ENCODE assay signal across 8 mouse cellular contexts in the genomic region with DNA sequence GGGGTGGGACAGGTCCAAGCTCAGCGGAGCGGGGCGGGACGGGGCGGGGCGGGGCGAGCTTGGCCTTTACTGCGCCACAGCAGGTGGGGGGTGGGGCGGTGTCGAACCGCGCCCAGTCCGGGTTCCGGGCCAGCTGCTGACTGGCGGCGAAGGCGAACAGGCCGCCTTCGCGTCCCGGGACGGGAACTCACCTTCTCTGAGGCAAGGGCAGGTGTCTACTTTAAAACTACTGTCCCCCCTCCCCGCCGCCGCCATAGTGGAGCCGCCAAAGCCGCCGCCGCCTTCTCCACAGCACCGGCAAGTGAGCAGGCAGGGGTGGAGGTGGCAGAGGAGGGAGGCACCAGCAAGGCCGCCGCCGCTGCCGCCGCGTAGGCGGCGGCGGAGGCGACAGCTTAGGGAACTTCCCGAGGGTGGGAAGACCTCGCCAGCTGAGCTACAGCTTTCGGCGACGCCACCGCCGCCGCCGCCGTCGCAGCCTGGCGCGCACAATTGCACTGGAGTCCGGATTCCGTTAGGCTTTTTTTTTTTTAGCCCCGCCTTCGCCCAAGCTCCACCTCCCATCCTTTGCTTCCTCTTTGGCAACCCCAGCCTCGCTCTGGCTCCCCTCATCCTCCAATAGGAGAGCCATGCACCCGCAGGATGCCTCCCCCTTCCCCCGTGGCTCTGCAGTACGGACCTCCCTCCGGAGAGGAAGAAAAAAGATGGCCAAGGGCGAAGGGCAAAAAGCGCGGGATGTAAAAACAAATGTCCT. TPM values are rescaled to one million over a fixed set of nuclear protein-coding genes. Genes with fewer than 3 reads are reported as not detected.
DNase-seq lines count a peak whose midpoint lies in the region; ATAC-seq and TF ChIP-seq lines count a peak whose summit lies in the region.

A gene (minus strand): TSS at position 490 of the 751 bp plus-strand sequence.

- H3K36me3 ChIP-seq in CH12.LX (replicated peaks in 1 of 2; ENCODE audit: control insufficient read depth in 1 of 2, insufficient read depth in 1 of 2, low read length in 1 of 2), result peaks cover 0 to 2% of the 10 kb centered on the region in 2 experiments
- H3K36me3 ChIP-seq in forebrain, embryonic 11.5 days (ENCODE audit: control insufficient read depth, insufficient read depth, low read length), result no peaks in the 10 kb centered on the region
- H3K36me3 ChIP-seq in heart, embryonic 16.5 days (ENCODE audit: control insufficient read depth, insufficient read depth), result no peaks in the 10 kb centered on the region
- no peaks in the 10 kb centered on the region for H3K36me3 ChIP-seq in liver, embryonic 15.5 days (replicated peaks)
- no peaks in the 10 kb centered on the region for H3K36me3 ChIP-seq in neural tube, embryonic 12.5 days

- peak; percentile 74 for TF ChIP-seq POLR2A in CH12.LX (IDR thresholded peaks at IDR 0.05; ENCODE audit: low read depth, low read length)

- no peak for TF ChIP-seq EP300 in CH12.LX (IDR thresholded peaks at IDR 0.05; ENCODE audit: low read length)

- no peaks in the 10 kb centered on the region for H3K27me3 ChIP-seq in CH12.LX (replicated peaks)
- H3K27me3 ChIP-seq in forebrain, embryonic 11.5 days (ENCODE audit: control insufficient read depth, insufficient read depth, low read length), result peaks cover 8% of the 10 kb centered on the region
- no peaks in the 10 kb centered on the region for H3K27me3 ChIP-seq in heart, embryonic 16.5 days (ENCODE audit: control insufficient read depth, insufficient read depth, low read length)
- H3K27me3 ChIP-seq in liver, embryonic 15.5 days, result no peaks in the 10 kb centered on the region
- no peaks in the 10 kb centered on the region for H3K27me3 ChIP-seq in neural tube, embryonic 12.5 days (replicated peaks)

- peak within 1 kb of the TSS; percentile 86 for H3K27ac ChIP-seq in CH12.LX (ENCODE audit: insufficient read depth, low read depth)
- H3K27ac ChIP-seq in forebrain, embryonic 11.5 days (ENCODE audit: low read depth, low read length), result peak within 1 kb of the TSS; percentile 84
- peak within 1 kb of the TSS; percentile 96 for H3K27ac ChIP-seq in heart, embryonic 16.5 days (ENCODE audit: low read length)
- H3K27ac ChIP-seq in liver, embryonic 15.5 days (replicated peaks), result peak within 1 kb of the TSS; percentile 87
- peak within 1 kb of the TSS; percentile 79 for H3K27ac ChIP-seq in neural tube, embryonic 12.5 days

- no peak for TF ChIP-seq CTCF in CH12.LX (conservative IDR thresholded peaks at IDR 0.05 in 1 of 2, IDR thresholded peaks at IDR 0.05 in 1 of 2; ENCODE audit: low read depth in 2 of 2, low read length in 2 of 2)

- 25% methylated on average over 42 of the region's 65 CpGs for WGBS in forebrain, embryonic 11.5 days
- WGBS in heart, embryonic 16.5 days, result 10% methylated on average over 50 of the region's 65 CpGs
- WGBS in liver, embryonic 15.5 days (ENCODE audit: insufficient replicate concordance), result 12% methylated on average over 58 of the region's 65 CpGs
- WGBS in neural tube, embryonic 12.5 days, result 16% methylated on average over 57 of the region's 65 CpGs

- H3K9ac ChIP-seq in CH12.LX (ENCODE audit: insufficient read depth, low read depth), result peak within 1 kb of the TSS; percentile 82
- peak within 1 kb of the TSS; percentile 69 for H3K9ac ChIP-seq in forebrain, embryonic 11.5 days (ENCODE audit: low read length)
- peak within 1 kb of the TSS; percentile 92 for H3K9ac ChIP-seq in heart, embryonic 16.5 days (ENCODE audit: low read length)
- peak within 1 kb of the TSS; percentile 73 for H3K9ac ChIP-seq in liver, embryonic 15.5 days
- H3K9ac ChIP-seq in neural tube, embryonic 12.5 days, result peak within 1 kb of the TSS; percentile 74

- H3K79me2 ChIP-seq in CH12.LX (replicated peaks; ENCODE audit: control insufficient read depth, extremely low read depth, insufficient read depth, poor library complexity, severe bottlenecking), result no peaks in the 10 kb centered on the region

- dilution Hi-C loops in CH12.LX (cut with MboI; ENCODE audit: extremely low pct_ligation_motif_present, extremely low pct_unique_long_range_greater_than_20kb, low sequenced_read_pairs), result no loop called here

- H3K9me3 ChIP-seq in CH12.LX (replicated peaks; ENCODE audit: low read length), result no peaks in the 10 kb centered on the region
- H3K9me3 ChIP-seq in forebrain, embryonic 11.5 days (ENCODE audit: control insufficient read depth, low read length), result no peaks in the 10 kb centered on the region
- no peaks in the 10 kb centered on the region for H3K9me3 ChIP-seq in heart, embryonic 16.5 days (replicated peaks; ENCODE audit: control insufficient read depth, low read length)
- H3K9me3 ChIP-seq in liver, embryonic 15.5 days (replicated peaks), result no peaks in the 10 kb centered on the region
- no peaks in the 10 kb centered on the region for H3K9me3 ChIP-seq in neural tube, embryonic 12.5 days

- peaks cover 0 to 6% of the 10 kb centered on the region in 2 experiments; a peak in 1 of 4 replicates for H3K4me1 ChIP-seq in CH12.LX (ENCODE audit: control insufficient read depth in 1 of 2, insufficient read depth in 2 of 2)
- no peaks in the 10 kb centered on the region for H3K4me1 ChIP-seq in forebrain, embryonic 11.5 days (replicated peaks; ENCODE audit: control insufficient read depth, insufficient read depth, low read length)
- H3K4me1 ChIP-seq in heart, embryonic 16.5 days (ENCODE audit: control insufficient read depth, insufficient read depth, low read length), result no peaks in the 10 kb centered on the region
- no peaks in the 10 kb centered on the region for H3K4me1 ChIP-seq in liver, embryonic 15.5 days (replicated peaks)
- H3K4me1 ChIP-seq in neural tube, embryonic 12.5 days, result no peaks in the 10 kb centered on the region

- TF ChIP-seq RAD21 in CH12.LX (IDR thresholded peaks at IDR 0.05; ENCODE audit: low read depth, low read length), result no peak

- in situ Hi-C loops in CH12.LX (cut with MboI; ENCODE audit: low pct_ligation_motif_present, low pct_unique_long_range_greater_than_20kb, low sequenced_read_pairs), result no loop called here

- peak; percentile 98 for ATAC-seq in forebrain, embryonic 11.5 days (replicated peaks; ENCODE audit: low FRiP score)
- peak; percentile 99 for ATAC-seq in heart, embryonic 16.5 days (replicated peaks; ENCODE audit: extremely low read depth, insufficient read depth, low FRiP score)
- peak; percentile 97 for ATAC-seq in liver, embryonic 15.5 days (ENCODE audit: insufficient read depth)
- peak; percentile 99 for ATAC-seq in neural tube, embryonic 12.5 days (ENCODE audit: low FRiP score, low read depth)

- DNase-seq in CH12.LX (ENCODE audit: extremely low read depth), result peak; percentile 91
- peak; percentile 79 for DNase-seq in c-Kit-positive CD71-positive TER-119-negative erythroid progenitor cells, embryonic 14.5 days (ENCODE audit: low read depth)
- peak; percentile 89 for DNase-seq in forebrain, embryonic 11.5 days (ENCODE audit: low spot score)
- DNase-seq in kidney, postnatal 36 days, result peak; percentile 90 to 95
- peak; percentile 92 for DNase-seq in telencephalon, adult 2 months (ENCODE audit: low read depth, low spot score)

- peak within 1 kb of the TSS; percentile 49 to 76 (median 60) for H3K4me3 ChIP-seq in CH12.LX (replicated peaks in 1 of 3; ENCODE audit: low read depth in 2 of 3, low read length in 2 of 3, poor library complexity in 1 of 3)
- H3K4me3 ChIP-seq in forebrain, embryonic 11.5 days (ENCODE audit: low read depth, low read length), result peak within 1 kb of the TSS; percentile 51
- peak within 1 kb of the TSS; percentile 70 for H3K4me3 ChIP-seq in heart, embryonic 16.5 days (ENCODE audit: low read length)
- peak within 1 kb of the TSS; percentile 72 for H3K4me3 ChIP-seq in liver, embryonic 15.5 days (replicated peaks)
- peak within 1 kb of the TSS; percentile 52 for H3K4me3 ChIP-seq in neural tube, embryonic 12.5 days

- H3K4me2 ChIP-seq in CH12.LX (ENCODE audit: insufficient read depth, low read depth, poor library complexity, severe bottlenecking), result peak within 1 kb of the TSS; percentile 50
- H3K4me2 ChIP-seq in forebrain, embryonic 11.5 days (ENCODE audit: low read depth, low read length, severe bottlenecking), result peak within 1 kb of the TSS; percentile 43
- peak within 1 kb of the TSS; percentile 66 for H3K4me2 ChIP-seq in heart, embryonic 16.5 days (ENCODE audit: low read depth, low read length)
- H3K4me2 ChIP-seq in liver, embryonic 15.5 days, result peak within 1 kb of the TSS; percentile 71
- H3K4me2 ChIP-seq in neural tube, embryonic 12.5 days (replicated peaks), result peak within 1 kb of the TSS; percentile 51

TF ChIP-seq in CH12.LX, 34 proteins besides CTCF, POLR2A, EP300 and RAD21 (continues in another document):
- TF ChIP-seq ZMIZ1 (IDR thresholded peaks at IDR 0.05; ENCODE audit: low read depth, low read length) (no peak), HCFC1 (IDR thresholded peaks at IDR 0.05; ENCODE audit: low read depth, low read length) (no peak), ZKSCAN1 (IDR thresholded peaks at IDR 0.05; ENCODE audit: borderline replicate concordance, low read depth, low read length) (no peak), JUN (IDR thresholded peaks at IDR 0.05; ENCODE audit: insufficient read depth, low read depth, low read length) (no peak), RCOR1 (conservative IDR thresholded peaks at IDR 0.05; ENCODE audit: low read depth, low read length) (no peak), NRF1 (IDR thresholded peaks at IDR 0.05; ENCODE audit: low read depth, low read length) (no peak), UBTF (IDR thresholded peaks at IDR 0.05; ENCODE audit: low read depth, low read length) (no peak), SMC3 (IDR thresholded peaks at IDR 0.05; ENCODE audit: low read depth, low read length) (no peak), ZNF384 (IDR thresholded peaks at IDR 0.05; ENCODE audit: low read depth, low read length) (peak; percentile 86), BHLHE40 (IDR thresholded peaks at IDR 0.05; ENCODE audit: low read depth, low read length) (no peak), TCF12 (IDR thresholded peaks at IDR 0.05; ENCODE audit: low read depth, low read length) (no peak), MAZ (IDR thresholded peaks at IDR 0.05; ENCODE audit: low read depth, low read length) (no peak), MXI1 (IDR thresholded peaks at IDR 0.05; ENCODE audit: low read depth, low read length) (no peak), IRF4 (IDR thresholded peaks at IDR 0.05; ENCODE audit: low read depth, low read length) (no peak), ETS1 (conservative IDR thresholded peaks at IDR 0.05; ENCODE audit: low read depth, low read length) (no peak), MEF2A (IDR thresholded peaks at IDR 0.05; ENCODE audit: borderline replicate concordance, low read depth, low read length) (no peak), MAX (IDR thresholded peaks at IDR 0.05; ENCODE audit: low read length) (no peak)

RNA-seq across cellular contexts. Expression of the gene that starts here (rescaled TPM):
- 0.68 and 0.80 TPM in 2 replicates for total RNA-seq in CH12.LX (2012; rRNA removed)
- total RNA-seq in CH12.LX (2014; rRNA removed), result 0.93 and 1.00 TPM in 2 replicates
- polyA plus RNA-seq in CH12.LX (2012; ENCODE audit: insufficient read length, low read depth), result 4.1 and 4.5 TPM in 2 replicates
- polyA plus RNA-seq in forebrain, embryonic 11.5 days (2014; fragmentation: Nextera tagmentation; extraction: Ambion mirVana), result 6.6 and 7.2 TPM in 2 replicates
- polyA plus RNA-seq in heart, embryonic 16.5 days (2015; fragmentation: Nextera tagmentation; extraction: Ambion mirVana), result 8.4 and 10.5 TPM in 2 replicates
- polyA plus RNA-seq in liver, embryonic 15.5 days (2015; fragmentation: Nextera tagmentation; extraction: Ambion mirVana), result 1.6 and 1.9 TPM in 2 replicates
- polyA plus RNA-seq in neural tube, embryonic 12.5 days (2016; fragmentation: Nextera tagmentation; extraction: Ambion mirVana), result 5.6 and 5.7 TPM in 2 replicates

Comparison
In these comparisons a context has a peak if more than half of its experiments do, and no peak if none do; other contexts are left out.
1. Peak in every context shown above with its lines: DNase-seq, ATAC-seq, H3K4me3 ChIP-seq and H3K27ac ChIP-seq.